Mouse (Mus musculus) urinary bladder, adult 18-20 months (tissue): ENCODE measurements around the gene Frem2.

ENCODE experiments used
- DNase-seq, 2 experiments: peaks; one replicate each; pipeline ENCODE4 v3.0.0; 2022; ENCODE audit warnings: low spot score in 2 of 2, mixed read lengths in 2 of 2

Gene Frem2

DNA sequence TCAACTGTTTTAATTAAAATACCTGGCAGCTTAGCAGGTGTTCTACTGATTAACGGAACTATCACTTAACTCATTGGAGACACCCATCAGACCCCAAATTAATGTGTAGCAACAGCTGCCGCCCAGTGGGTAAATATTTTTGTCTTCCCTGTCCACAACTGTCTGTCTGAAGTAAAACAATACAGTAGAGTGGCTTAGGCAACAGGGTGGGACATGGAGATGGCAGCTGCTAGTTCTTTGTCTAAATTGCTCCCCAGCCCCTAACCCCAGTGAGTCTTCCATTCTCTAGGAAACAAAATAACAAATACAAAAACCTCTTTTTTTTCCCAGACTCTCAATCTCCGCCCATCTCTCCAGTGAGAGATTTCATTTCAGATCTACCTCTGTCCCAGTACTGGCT is 36.2 kb downstream of the Frem2 start:
- no peak for DNase-seq

DNA sequence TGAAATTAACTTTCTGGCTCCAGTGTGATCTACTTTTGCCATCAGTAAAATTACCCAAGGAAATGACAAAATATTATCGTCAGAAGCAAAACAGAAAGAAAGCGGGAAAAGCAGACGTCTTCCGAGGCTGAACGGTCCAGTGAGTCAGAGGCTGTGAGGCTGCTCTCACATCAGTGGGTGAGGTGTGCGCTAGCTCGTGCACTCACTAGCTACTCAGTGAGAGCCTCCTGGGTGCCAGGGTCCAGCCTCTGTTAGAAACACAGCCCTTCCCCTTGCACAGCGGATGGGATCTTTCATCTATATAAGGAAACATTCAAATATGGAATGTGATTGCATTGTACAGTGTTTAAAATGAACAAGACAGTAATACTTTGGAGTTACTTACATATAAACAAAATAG is 36.8 kb downstream of the Frem2 start:
- DNase-seq = no peak

DNA sequence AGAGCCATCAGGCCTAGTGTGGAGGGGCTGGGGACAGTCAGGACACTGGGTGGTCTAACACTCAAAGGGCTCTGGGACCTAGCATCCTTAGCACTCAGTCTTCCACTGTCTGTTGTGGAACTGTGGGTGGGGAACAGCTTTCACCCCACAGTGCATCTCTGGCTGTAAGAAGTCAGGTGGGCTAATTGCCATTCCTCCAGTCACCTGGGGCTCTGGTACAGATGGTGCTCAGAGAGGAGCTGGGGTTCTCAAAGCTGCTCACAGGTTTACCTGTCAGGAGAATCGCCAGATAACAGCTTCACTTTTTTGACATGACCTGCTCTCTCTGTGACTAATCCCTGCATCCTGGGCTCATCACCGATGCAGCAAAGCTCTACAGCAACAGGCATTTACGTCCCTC is 46.0 kb downstream of the Frem2 start:
- DNase-seq = no peak

DNA sequence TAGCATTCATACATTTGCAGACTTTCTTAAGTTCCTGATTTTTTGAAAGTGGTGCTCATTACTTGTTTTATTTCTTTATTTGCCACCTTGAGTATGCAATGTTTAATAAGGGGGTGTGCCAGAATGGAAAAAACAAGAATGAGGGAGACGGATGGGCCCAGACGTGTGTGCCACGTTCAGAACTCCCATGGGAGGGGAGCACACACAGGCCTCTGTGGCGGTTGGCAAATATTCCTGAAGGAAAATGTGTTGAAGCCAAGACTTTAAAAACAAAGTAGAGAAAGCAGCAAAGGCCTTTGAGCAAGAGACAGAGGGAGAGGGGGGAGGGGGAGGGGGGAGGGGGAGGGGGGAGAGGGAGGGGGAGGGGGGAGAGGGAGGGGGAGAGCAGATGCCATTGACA is 47.3 kb downstream of the Frem2 start:
- no peak for DNase-seq

DNA sequence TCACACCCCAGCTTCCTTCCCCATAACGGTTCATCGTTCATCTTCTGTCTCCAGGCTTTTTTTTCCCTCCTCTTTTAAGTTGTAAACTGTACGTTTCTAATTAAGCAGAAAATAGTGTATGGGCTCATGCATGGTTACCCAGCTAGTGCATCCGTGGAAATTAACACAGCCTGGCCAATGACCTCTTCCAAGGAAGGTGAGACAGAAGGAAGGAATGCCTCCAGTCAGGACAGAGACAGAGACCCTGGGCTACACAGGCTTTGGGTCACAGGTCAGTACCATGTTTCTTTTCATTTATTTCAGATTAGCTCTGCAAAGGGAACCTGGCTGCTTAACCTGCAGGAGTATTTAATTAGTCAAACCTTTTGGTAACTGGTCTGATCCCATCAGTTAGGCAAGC is 57.0 kb downstream of the Frem2 start:
- DNase-seq = no peak

DNA sequence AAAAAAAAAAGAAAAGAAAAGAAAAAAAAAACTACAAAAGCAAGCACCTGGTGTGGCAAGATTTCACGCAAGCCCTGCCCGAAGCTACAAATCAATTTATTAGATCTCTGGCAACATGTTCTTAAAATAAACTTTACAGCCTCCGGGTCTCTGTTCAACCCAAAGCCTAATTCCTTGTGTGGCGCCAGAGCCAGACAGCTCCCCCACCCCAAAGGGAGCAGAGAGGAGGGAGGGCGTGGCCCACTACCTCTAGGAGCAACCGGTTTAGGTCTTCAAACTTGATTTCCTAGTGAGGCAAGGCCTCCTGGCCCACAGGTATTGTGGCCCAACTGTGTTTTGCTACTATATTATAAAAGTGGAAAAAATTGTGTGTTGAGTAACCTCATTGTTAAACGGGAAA is 57.8 kb downstream of the Frem2 start:
- DNase-seq = peak; percentile 9 to 15

DNA sequence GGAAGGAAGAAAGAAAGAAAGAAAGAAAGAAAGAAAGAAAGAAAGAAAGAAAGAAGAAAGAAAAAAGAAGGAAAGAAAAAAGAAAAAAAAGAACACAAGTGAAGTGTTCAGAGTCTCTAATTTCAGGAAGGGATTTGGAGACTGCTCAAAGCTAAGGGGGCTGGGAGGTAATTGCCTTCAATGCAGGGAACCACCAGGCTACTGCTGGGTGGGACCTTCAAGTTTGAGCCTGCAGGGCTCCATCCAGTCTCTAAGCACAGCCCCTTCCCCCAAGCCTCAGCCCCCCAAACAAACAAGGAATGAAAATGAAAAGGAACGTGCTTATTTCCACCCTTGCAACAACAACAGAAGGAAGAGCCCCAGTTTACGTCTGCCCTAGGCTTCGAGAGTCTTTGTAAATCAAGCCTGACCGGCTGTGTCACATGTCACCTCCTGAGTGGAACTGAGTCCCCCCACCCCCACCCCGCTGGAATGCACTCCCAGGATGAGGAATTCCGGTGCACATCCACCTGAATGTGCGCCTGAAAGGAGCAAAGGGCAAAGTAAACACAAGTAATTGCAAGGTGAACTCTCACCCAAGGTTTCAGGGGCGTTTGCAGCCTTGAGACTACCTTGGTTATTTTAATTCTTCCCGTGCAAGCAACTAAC is 58.9 kb downstream of the Frem2 start:
- DNase-seq = no peak

DNA sequence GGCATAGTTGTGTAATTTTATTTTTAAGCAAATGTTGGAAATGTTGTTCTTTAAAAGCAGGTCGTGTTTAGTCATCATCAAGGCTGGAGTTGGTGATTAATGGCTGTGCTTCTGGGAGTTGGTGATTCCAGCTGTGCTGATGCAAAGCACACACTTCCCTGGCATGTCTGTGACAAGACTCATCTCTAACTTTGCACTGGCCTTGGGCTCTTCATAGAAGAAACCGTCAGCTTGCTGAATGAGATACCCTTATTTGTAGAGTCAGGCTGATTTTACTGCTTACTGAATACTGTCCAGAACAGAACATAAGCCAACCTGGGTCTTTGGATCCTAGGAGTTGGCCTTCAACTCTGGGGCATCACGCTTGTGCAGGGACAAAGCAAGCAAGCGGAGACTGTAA is 62.7 kb downstream of the Frem2 start:
- DNase-seq = no peak

DNA sequence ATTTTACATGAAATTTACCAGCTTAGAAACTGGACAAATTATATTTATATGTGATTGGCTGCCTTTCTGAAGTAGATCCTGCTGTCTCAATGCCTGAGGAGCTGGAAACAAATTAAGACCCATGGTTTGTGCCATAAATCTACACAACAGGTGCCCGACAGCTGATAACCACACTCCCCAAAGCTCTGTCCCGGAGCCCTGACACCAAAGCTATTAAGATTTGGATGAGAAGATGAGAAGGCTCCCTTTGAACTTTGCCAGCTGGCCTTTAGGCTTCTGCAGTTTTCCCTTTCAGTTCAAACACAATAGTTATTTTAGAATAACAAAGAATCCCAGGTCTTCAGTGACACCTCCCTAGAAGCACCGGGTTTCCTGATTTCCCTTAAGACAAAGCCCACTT is 63.4 kb downstream of the Frem2 start:
- no peak for DNase-seq

DNA sequence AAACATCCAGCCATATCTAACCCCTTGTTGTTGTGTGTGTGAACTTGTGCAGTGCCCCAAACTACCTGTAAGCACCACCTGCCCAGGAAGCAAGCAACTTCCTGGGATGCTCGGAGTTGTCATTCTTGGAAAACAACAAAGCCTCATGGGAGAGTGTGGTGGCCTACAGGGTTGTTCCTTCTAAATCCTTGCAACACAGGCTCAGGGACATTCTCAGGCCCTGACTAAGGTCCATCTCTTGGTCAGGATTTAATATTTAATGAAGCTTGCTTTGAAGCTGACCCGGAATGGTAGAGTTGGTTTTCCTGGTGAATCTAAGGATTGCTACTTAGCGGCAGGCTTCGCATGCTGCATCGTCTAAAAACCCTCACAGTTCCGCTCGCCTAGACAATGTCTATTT is 65.1 kb downstream of the Frem2 start:
- no peak for DNase-seq

DNA sequence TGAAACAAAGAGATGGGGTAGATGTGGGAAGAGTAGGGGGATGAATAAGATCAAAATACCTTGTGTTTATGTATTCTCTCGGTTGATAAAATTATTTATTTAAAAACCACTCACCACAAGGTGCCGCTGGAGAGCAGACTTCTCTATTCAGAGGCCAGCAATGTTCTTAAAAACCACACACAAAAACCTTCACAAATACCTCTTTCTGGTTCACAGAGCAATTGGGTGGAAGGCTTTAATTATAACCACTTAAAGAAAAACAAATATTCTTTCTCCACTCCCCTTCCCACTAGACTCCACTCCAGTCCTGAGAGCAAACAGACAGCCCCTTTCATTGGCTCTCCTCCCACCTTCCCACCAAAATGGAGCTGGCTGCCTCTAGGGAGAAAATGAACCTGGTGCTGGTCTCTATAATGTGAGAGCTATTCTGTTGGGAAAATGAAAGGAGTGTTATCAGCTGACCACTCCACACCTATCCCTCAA is 67.0 kb downstream of the Frem2 start:
- DNase-seq = peak; percentile 5 to 34

DNA sequence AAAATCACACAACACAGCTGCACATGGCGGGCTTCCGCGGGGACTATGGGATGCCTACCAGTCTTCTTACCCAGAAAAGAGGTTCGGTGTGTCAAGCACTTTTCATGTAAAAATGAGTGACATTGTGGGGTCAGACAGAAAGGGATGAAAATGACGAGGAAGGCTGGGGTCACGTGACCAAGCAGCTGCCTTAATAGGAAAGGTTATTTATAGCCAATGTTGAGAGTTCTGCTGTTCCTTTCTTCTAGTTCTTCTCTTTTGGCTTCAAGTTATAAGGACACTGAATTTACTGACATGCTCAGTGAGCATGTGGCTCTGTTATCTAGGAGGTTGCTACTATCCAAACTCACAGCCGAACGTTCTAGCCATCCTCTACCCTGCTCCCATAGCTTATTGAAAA is 73.9 kb downstream of the Frem2 start:
- no peak for DNase-seq

DNA sequence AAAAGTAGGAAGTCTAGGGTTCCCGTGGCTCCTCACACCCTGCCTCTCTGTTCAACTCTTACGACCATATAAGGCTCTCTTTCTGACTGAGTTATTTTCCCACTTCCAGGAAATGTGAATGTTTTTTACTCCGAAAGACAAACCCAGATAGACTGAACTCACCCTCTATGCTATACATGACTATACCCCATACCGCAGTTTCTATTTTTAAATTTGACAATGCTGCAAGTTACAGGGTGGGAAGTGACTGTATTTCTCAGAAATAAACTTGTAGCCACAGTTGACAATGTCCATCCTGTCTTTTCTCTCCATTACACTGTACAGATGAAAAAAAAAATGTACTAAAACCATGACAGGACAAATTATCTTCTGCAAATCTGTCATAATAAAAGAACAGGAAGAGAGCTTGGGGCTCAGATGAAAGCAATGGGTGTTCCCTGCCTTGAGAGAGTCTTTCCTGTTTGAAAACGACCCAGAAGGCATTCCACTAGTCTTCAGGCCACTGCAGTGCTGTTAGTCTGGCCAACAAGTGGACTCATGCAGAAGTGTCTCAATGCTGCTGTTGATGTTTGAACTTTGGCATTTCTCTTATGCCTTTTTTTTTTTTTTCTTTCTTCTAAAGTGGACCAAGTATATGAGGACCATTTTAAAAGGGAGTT is 76.4 kb downstream of the Frem2 start:
- DNase-seq = no peak

DNA sequence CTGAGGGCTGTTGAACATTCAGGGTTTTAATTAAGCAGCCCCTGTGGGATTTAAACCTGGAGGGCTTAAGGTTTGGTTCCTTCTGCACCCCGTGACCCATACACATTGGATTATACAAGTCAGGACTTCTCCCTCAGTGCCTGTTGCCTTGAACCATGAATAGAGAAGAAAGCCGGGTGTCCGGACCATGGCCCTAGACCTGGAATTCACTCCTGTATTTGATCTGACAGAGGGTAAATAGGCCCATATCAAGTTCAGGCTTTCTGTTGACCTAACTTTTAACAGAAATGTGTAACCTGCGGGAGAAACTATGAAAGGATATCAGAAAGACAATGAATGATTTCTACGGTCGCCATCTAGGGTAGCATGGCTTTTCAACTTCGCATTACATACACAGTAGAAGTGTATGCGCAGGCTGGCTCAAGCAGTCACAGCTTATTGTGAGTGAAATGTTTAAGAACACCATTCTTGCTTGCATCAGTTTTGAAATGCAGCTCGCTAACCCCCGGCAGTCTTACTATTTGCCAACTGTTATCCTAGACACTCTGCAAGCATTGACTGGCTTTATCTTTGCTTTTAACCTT is 77.9 kb downstream of the Frem2 start:
- DNase-seq = no peak

DNA sequence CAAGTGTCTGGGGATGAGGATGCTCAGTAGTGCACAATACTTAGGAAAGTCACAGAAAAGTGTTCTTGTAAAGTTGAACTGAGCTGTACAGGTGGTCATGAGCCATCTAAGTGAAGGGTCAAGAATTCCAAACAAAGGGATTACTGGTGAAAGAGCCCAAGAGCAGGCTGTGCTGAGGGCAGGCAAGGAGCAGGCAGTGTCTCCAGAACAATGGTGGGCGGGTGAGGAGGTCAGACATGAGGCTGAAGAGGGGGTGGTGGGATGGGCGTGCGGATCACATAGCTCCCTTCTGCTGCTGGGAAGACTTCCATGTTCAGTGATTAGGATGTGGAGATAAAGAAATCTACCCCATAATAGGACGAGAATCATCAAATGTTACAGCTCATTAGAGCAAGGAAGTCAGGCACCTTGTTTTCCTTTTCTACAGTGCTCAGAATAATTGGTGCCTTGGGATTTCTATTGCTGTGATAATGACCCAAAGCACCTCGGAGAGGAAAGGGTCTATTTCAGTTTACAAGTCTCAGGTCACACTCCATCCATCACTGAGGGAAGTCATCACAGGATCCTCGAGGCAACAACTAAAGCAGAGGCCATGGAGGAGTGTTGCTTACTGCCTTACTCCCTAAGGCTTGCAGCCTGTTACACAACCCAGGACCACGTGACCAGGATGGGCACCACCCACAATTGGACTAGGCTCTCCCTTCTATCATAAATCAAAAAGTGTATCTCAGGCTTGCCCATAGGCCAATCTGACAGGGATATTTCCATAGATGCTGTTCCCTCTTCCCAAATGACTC is 80.6 kb downstream of the Frem2 start:
- DNase-seq = no peak

DNA sequence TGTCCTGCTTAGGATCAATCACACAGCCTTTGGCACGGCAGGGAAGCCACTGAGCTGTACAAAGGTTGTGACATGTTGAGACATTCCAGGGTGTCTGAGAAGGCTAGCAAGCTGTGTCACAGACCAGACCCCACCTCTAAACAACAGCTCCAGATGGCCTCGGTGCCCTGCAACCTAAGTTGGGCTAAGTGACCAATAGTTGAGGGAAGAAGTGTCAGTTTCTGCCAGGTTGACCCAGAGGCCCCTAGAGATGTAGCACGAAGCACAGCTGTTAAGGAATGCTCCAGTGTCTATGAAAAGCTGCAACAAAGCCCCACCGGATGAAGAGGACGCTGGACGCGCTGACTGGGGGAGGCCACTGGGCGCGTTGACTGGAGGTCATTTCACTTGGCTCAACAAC is 83.0 kb downstream of the Frem2 start:
- DNase-seq = no peak

DNA sequence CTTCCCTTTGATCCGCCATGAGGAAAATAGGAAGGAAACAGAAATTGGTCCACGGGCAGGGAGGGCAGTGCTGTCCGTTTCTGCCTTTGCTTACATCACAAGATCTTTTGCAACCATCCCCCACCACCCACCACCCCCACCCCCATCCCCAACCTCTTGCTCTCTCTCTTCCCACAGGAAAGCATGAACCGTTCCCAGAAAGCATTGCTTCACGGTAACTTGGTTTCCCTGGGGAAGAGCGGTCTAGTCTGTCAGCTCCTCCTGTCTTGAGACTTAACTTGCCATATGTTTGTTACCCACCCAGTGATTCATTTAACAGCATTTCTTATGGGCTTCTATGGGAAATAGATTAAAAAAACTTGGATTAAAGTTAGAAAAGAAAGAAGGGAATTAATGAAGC is 85.5 kb downstream of the Frem2 start:
- no peak for DNase-seq

DNA sequence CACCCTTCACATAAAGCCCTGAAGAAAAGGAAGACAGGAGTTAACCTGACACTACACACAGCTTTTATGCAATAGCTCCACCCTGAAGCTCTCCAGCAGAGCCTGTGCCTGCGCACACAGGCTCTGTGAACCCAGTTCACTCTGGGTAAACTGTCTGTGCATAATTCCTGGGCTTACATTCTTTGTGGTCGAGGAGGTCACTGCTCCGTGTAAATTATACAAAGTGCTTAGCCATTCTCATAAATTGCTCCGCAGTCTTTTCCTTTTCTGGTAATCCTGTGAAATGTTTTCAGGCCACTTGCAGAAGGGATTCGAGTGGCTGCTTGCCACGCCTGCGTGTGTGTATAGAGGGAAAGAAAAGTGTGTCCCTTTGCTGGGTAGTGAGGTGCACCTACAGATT is 92.6 kb downstream of the Frem2 start:
- peak in 1 of 2 experiments; percentile 8 for DNase-seq

DNA sequence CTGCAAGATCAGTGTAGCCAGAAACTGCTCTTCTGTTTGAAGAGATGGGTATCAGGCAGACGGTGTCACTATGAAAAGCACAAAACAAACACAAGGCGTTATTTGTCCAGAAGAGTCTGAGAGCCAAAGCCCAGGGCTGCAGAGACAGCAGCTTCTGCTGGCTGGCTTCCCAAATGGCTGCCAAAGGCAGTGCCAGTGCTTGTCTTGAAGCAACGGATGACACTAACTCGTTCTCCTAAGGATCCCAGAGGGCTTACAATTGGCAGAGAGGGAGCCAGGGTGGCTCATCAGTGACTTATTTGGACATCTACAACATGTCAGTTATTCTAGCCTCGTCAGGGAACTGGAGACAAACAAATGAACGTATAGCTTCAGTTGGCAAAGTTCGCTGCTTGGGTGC is 93.4 kb downstream of the Frem2 start:
- no peak for DNase-seq

DNA sequence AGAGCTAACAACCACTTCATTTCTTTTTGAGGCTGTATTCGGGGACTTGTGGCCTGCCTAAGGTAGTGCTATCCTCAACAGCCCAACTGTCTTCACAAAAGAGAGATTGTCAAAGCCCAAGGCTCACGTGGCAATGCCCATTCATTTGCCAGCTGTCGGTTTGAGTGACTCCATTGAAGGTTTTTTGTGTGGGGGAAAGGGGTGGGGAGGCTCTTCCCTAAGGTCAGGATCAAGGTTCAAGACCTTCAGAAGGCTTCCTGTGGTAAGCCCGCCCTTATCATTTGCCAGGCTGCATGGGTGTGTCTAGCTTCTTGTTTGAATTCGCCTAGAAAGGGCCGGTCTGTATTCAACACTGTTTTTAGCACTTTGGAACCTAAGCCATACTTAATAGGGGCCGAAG is 95.3 kb downstream of the Frem2 start:
- no peak for DNase-seq

DNA sequence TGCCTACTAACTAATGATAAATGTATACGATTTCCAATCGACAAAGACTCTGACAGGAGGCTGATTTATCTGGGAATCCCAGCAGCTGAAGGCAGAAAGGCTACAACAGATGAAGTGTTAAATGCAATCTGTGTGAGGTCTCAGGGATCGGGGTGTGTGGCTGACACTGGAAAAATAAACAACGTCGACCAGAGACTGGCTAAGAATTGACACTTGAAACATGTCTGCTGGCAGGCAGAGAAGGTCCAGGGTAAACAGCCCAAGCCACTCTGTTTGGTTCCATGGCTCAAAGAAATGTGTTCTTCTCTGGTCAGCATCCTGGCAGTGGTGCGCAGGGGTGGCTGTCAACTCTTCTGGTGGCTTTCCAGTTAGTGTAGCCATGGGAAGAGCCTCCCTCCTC is 98.1 kb downstream of the Frem2 start:
- DNase-seq = no peak

DNA sequence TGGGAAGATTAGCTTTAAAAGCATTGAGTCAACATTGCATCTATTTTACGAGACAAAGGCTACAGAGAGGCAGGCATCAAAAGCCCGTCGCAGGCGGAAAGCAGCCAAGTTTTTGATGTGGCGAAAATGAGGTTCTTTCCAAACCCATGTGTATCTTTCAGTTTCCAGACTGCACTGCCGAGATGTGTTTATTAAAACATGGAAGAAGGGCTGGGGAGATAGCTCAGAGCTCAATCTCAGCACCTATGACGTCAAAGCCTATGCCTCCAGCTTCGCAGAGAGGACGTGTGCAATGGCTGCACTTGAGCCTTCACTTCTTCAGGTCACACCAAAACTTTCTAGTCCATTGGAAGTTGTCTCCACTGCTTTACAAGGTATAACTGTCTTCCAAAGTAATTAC is 98.9 kb downstream of the Frem2 start:
- no peak for DNase-seq
